Mouse (Mus musculus) stomach, postnatal 0 days (tissue): Measurements from ENCODE around the gene Tlcd1.

Experiments used
- CTCF ChIP-seq: IDR thresholded peaks from 2 replicates; pipeline ENCODE4 v1.5.1; 2016; ENCODE audit warnings: antibody characterized with exemption, low read depth, mild to moderate bottlenecking, moderate library complexity
- EP300 ChIP-seq: optimal IDR thresholded peaks from 2 replicates; pipeline ENCODE3; 2016; ENCODE audit warnings: antibody characterized with exemption

DNA sequence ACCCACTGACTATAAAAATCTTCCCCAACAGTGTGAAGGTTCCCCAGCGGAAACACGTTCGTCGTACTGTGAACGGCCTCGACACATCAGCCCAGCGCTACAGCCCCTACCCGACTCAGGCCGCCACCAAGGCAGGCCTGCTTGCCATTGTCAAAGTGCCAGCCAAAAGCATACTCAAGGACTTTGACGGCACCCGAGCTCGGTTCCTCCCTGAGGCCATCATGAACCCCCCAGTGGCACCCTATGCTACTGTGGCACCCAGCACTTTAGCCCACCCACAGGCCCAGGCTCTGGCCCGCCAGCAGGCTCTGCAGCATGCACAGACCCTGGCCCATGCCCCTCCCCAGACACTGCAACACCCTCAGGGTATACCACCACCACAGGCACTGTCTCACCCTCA, 22.7 kb upstream of the Tlcd1 start:
- no peak for TF ChIP-seq CTCF
- no peak for TF ChIP-seq EP300
